Mouse (Mus musculus): ENCODE data around the gene Arhgap23.

Arhgap23 gene

GRCm38 (mm10) chr11:97548757-97549156 lies 133.4 kb downstream of the Arhgap23 start:
- no peak for DNase-seq (ENCODE audit: low read depth, low spot score)
